Mouse (Mus musculus): ENCODE results near the gene C1qtnf3.

DNA sequence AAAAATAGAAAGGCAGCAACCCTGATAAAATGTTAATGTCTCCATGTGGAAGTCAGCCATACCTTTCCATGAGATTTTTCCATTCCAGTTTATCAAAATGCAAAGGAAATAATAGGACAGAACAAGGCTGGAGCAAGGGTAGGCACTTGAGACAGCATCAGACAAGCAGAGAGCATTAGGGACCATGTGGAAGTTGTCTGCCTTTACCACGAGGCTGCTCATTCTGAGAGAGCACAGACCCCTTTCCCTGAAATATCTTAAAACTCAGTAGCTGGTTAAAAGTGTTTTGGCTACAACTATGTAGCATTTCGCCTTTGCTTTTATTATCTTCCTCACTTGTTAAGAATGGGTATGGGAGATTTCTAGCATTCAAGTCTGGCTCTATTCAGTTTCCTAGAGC is 28.6 kb downstream of the C1qtnf3 start:
- no peak for TF ChIP-seq POLR2A (IDR thresholded peaks at IDR 0.05; ENCODE audit: borderline replicate concordance, insufficient read depth, low read length)
- no peak for TF ChIP-seq CTCF (IDR thresholded peaks at IDR 0.05; ENCODE audit: borderline replicate concordance, insufficient read depth, low read depth, low read length)

All from cerebellum, adult 2 months (tissue).